Mouse (Mus musculus) layer of hippocampus, adult 9-11 months (tissue): ENCODE results near the gene Zfp780b.
A peak's percentile ranks its signal among the peaks of the same experiment; 100 is the strongest.
"Not testable (repeated sequence)": the region's sequence is repeated elsewhere in the genome, so short reads cannot be mapped to it uniquely, and the experiment has no call there.

Experiments used
- DNase-seq: peaks from one replicate; pipeline ENCODE4 v3.0.0; 2022

The Zfp780b gene

GRCm38 (mm10) chr7:27978683-27979528 is at the start of gene Zfp780b:
Gene Zfp780b (minus strand): TSS chr7:27979171.
- DNase-seq = peak; percentile 57

- DNase-seq = no peak
Measured at GRCm38 (mm10) chr7:28014445-28014810, 35.5 kb upstream of the Zfp780b start.

GRCm38 (mm10) chr7:28013549-28014444 is 34.8 kb upstream of the Zfp780b start, which contains the start of gene Zfp850:
Gene Zfp850 (minus strand): TSS chr7:28014115.
- peak; percentile 73 for DNase-seq

- DNase-seq = peak; percentile 40
Measured at GRCm38 (mm10) chr7:28010271-28010670, 31.3 kb upstream of the Zfp780b start.

GRCm38 (mm10) chr7:27982197-27982596 is 3.2 kb upstream of the Zfp780b start:
- no peak for DNase-seq

- DNase-seq = not testable (repeated sequence)
Measured at GRCm38 (mm10) chr7:27949451-27949850, 29.5 kb downstream of the Zfp780b start.

- DNase-seq = not testable (repeated sequence)
Measured at GRCm38 (mm10) chr7:27941869-27942268, 37.1 kb downstream of the Zfp780b start.

GRCm38 (mm10) chr7:27933800-27934158 is 45.2 kb downstream of the Zfp780b start:
- DNase-seq = not testable (repeated sequence)

- DNase-seq = no peak
Measured at GRCm38 (mm10) chr7:27933050-27933799, 45.7 kb downstream of the Zfp780b start.

- DNase-seq = peak; percentile 56
Measured at GRCm38 (mm10) chr7:27928818-27929695, 49.9 kb downstream of the Zfp780b start, which contains the start of gene Zfp974. Gene Zfp974 (minus strand): TSS chr7:27929460.

GRCm38 (mm10) chr7:27927041-27927440 is 51.9 kb downstream of the Zfp780b start:
- DNase-seq = not testable (repeated sequence)

GRCm38 (mm10) chr7:27910952-27911351 is 68.0 kb downstream of the Zfp780b start:
- DNase-seq = not testable (repeated sequence)
